Mouse (Mus musculus) sigmoid colon, adult 10 weeks (tissue): ENCODE data around the gene Cast. TPM values are rescaled to one million over a fixed set of nuclear protein-coding genes. Genes with fewer than 3 reads are reported as not detected.

Experiments used
- polyA plus RNA-seq: library from polyadenylated mRNA; stranded (reverse); fragments of 350-450 nt; fragmentation: Illumina TruSeq; extraction: RNeasy Lipid Tissue Mini Kit (QIAGEN cat#74804); gene quantifications from one replicate; pipeline ENCODE4 v1.2.3, GENCODE M21; 2014; ENCODE audit warnings: low read depth, low replicate concordance

Cast gene
- polyA plus RNA-seq: 247 TPM

DNA sequence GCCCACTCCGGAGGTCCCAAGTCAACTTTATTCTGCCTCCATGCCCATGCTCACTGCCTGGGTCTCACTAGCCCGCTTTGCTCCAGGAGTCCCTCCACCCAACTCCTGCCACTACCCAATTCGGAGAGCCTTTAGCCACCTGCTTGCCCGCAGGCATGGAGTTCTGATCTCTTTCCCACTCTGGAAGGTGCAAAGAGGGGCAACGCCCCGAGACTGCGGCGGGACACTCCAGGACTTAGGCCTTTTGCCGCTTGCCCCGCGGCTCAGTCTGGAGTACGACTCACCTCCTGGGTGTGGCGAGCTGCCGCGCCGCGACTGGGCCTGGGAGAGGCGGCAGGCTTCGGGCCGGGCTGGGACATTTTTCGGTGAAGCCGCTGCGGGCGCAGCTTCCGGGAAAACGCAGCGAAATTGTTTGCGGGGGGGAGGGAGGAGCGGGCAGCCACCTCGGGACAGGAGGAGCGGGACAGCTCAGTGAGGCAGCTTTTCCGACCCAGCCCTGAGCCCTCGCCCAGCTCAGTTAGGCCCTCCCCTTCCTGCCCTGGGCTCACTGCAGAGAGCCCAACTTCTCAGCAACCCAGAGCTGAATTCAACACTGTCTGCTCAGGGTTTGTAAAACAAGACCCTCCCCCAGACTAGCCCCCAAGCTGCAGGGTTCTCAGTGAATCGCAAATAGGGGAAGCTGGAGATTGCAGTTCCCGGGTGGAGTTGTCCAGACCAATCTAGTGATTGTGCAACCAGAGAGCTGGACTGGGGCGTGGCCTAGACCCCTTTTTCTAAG lies at the start of gene Cast:
Cast (minus strand) TSS at position 659 of the 778 bp plus-strand sequence.

Other genes with a start within 250 kb of the Cast start
- 229 TPM for gene Erap1, start 169.2 kb downstream of the Cast start, polyA plus RNA-seq